Mouse (Mus musculus): ENCODE measurements around the gene Zfp629. TPM values are rescaled to one million over a fixed set of nuclear protein-coding genes. Genes with fewer than 3 reads are reported as not detected.
"Not testable (repeated sequence)": the region's sequence is repeated elsewhere in the genome, so short reads cannot be mapped to it uniquely, and the experiment has no call there.

Zfp629 gene
- polyA plus RNA-seq, 1 experiment: 5.2 TPM

- H3K36me3 ChIP-seq (ENCODE audit: control insufficient read depth, insufficient read depth): no peaks in the 10 kb centered on the region
- H3K79me3 ChIP-seq (ENCODE audit: low read depth): no peaks in the 10 kb centered on the region
- no peak overlapping the region for H3K4me3 ChIP-seq (ENCODE audit: insufficient read depth, poor library complexity, severe bottlenecking)
- no peaks in the 10 kb centered on the region for H3K79me2 ChIP-seq (ENCODE audit: control insufficient read depth, insufficient read depth)
- no peak overlapping the region for H3ac ChIP-seq (ENCODE audit: control insufficient read depth, insufficient read length, low read depth)
- peaks cover 12% of the 10 kb centered on the region for H3K27me3 ChIP-seq (ENCODE audit: control insufficient read depth, insufficient read depth, insufficient read length)
- no peak for TF ChIP-seq MAX (IDR thresholded peaks at IDR 0.05)
- no peak for TF ChIP-seq FOSL1 (IDR thresholded peaks at IDR 0.05; ENCODE audit: insufficient read depth, low read length, poor library complexity, severe bottlenecking)
- no peak for TF ChIP-seq MYOD1 (IDR thresholded peaks at IDR 0.05; ENCODE audit: control insufficient read depth, insufficient read length, low read depth)
- no peak for TF ChIP-seq CEBPB (IDR thresholded peaks at IDR 0.05; ENCODE audit: low read depth)
- TF ChIP-seq CTCF (IDR thresholded peaks at IDR 0.05; ENCODE audit: control insufficient read depth, insufficient read depth, insufficient read length): no peak
- TF ChIP-seq MYOG (IDR thresholded peaks at IDR 0.05; ENCODE audit: control insufficient read depth, extremely low read depth, insufficient read length): no peak
- TF ChIP-seq USF1 (IDR thresholded peaks at IDR 0.05; ENCODE audit: low read depth): no peak
Measured at GRCm38 (mm10) chr7:127654318-127654717, 38.7 kb upstream of the Zfp629 start.

GRCm38 (mm10) chr7:127652050-127652449, 36.5 kb upstream of the Zfp629 start:
- TF ChIP-seq CTCF (IDR thresholded peaks at IDR 0.05; ENCODE audit: control insufficient read depth, insufficient read depth, insufficient read length): no peak
- TF ChIP-seq MYOG (IDR thresholded peaks at IDR 0.05; ENCODE audit: control insufficient read depth, extremely low read depth, insufficient read length): no peak
- no peak for TF ChIP-seq MYOD1 (IDR thresholded peaks at IDR 0.05; ENCODE audit: control insufficient read depth, insufficient read length, low read depth)
- TF ChIP-seq USF1 (IDR thresholded peaks at IDR 0.05; ENCODE audit: low read depth): no peak
- no peak for TF ChIP-seq FOSL1 (IDR thresholded peaks at IDR 0.05; ENCODE audit: insufficient read depth, low read length, poor library complexity, severe bottlenecking)
- TF ChIP-seq MAX (IDR thresholded peaks at IDR 0.05): no peak
- no peak for TF ChIP-seq CEBPB (IDR thresholded peaks at IDR 0.05; ENCODE audit: low read depth)
- Histone ChIP-seq H3K79me3 (ENCODE audit: low read depth) (no peaks in the 10 kb centered on the region), H3ac (ENCODE audit: control insufficient read depth, insufficient read length, low read depth) (no peak overlapping the region), H3K27me3 (ENCODE audit: control insufficient read depth, insufficient read depth, insufficient read length) (peaks cover 12% of the 10 kb centered on the region), H3K79me2 (ENCODE audit: control insufficient read depth, insufficient read depth) (no peaks in the 10 kb centered on the region), H3K36me3 (ENCODE audit: control insufficient read depth, insufficient read depth) (no peaks in the 10 kb centered on the region), H3K4me3 (ENCODE audit: insufficient read depth, poor library complexity, severe bottlenecking) (no peak overlapping the region)

DNA sequence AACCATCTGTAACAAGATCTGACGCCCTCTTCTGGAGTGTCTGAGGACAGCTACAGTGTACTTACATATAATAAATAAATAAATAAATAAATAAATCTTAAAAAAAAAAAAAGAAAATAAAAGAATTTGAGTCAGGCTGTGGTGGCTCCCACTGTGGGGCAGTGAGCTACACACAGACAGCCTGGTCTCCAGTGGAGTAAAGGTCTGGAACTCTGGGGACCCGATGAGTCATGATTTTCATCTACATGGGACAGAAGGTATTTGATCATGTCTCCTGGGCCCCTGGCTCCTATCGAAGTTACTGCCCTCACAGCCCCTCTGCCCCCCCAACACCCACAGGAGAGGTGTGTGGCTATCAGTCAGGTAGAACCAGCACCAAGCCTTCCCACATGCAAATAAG, 36.0 kb upstream of the Zfp629 start:
- no peak overlapping the region for H3ac ChIP-seq (ENCODE audit: control insufficient read depth, insufficient read length, low read depth)
- no peak overlapping the region for H3K4me3 ChIP-seq (ENCODE audit: insufficient read depth, poor library complexity, severe bottlenecking)
- no peaks in the 10 kb centered on the region for H3K79me2 ChIP-seq (ENCODE audit: control insufficient read depth, insufficient read depth)
- TF ChIP-seq CEBPB (IDR thresholded peaks at IDR 0.05; ENCODE audit: low read depth) (no peak), CTCF (IDR thresholded peaks at IDR 0.05; ENCODE audit: control insufficient read depth, insufficient read depth, insufficient read length) (no peak), MAX (IDR thresholded peaks at IDR 0.05) (no peak), MYOG (IDR thresholded peaks at IDR 0.05; ENCODE audit: control insufficient read depth, extremely low read depth, insufficient read length) (no peak), MYOD1 (IDR thresholded peaks at IDR 0.05; ENCODE audit: control insufficient read depth, insufficient read length, low read depth) (no peak), FOSL1 (IDR thresholded peaks at IDR 0.05; ENCODE audit: insufficient read depth, low read length, poor library complexity, severe bottlenecking) (no peak), USF1 (IDR thresholded peaks at IDR 0.05; ENCODE audit: low read depth) (no peak)
- H3K36me3 ChIP-seq (ENCODE audit: control insufficient read depth, insufficient read depth): no peaks in the 10 kb centered on the region
- peaks cover 12% of the 10 kb centered on the region for H3K27me3 ChIP-seq (ENCODE audit: control insufficient read depth, insufficient read depth, insufficient read length)
- no peaks in the 10 kb centered on the region for H3K79me3 ChIP-seq (ENCODE audit: low read depth)

DNA sequence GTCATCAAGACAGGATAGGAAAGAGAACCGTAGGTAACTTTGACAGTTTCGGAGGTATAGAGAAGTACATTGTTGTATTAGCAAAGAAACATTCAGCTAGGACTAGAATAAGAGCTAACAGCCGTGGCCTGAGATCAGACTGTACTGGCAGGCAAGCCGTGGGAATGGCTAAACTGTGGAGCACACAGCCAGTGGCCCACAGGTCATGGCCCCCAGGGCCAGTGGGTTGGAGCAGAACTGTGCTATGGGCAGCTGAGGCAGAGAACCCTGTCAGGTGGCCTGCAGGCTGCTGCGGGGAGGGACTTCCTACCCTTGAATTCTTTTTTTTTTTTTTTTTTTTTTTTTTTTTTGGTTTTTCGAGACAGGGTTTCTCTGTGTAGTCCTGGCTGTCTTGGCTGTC, 33.6 kb upstream of the Zfp629 start:
- Histone ChIP-seq H3K4me3 (ENCODE audit: insufficient read depth, poor library complexity, severe bottlenecking) (no peak overlapping the region), H3ac (ENCODE audit: control insufficient read depth, insufficient read length, low read depth) (no peak overlapping the region), H3K27me3 (ENCODE audit: control insufficient read depth, insufficient read depth, insufficient read length) (peaks cover 25% of the 10 kb centered on the region), H3K36me3 (ENCODE audit: control insufficient read depth, insufficient read depth) (no peaks in the 10 kb centered on the region), H3K79me2 (ENCODE audit: control insufficient read depth, insufficient read depth) (no peaks in the 10 kb centered on the region), H3K79me3 (ENCODE audit: low read depth) (no peaks in the 10 kb centered on the region)
- TF ChIP-seq MYOD1 (IDR thresholded peaks at IDR 0.05; ENCODE audit: control insufficient read depth, insufficient read length, low read depth) (no peak), MAX (IDR thresholded peaks at IDR 0.05) (no peak), CEBPB (IDR thresholded peaks at IDR 0.05; ENCODE audit: low read depth) (no peak), FOSL1 (IDR thresholded peaks at IDR 0.05; ENCODE audit: insufficient read depth, low read length, poor library complexity, severe bottlenecking) (no peak), MYOG (IDR thresholded peaks at IDR 0.05; ENCODE audit: control insufficient read depth, extremely low read depth, insufficient read length) (no peak), CTCF (IDR thresholded peaks at IDR 0.05; ENCODE audit: control insufficient read depth, insufficient read depth, insufficient read length) (no peak), USF1 (IDR thresholded peaks at IDR 0.05; ENCODE audit: low read depth) (no peak)

DNA sequence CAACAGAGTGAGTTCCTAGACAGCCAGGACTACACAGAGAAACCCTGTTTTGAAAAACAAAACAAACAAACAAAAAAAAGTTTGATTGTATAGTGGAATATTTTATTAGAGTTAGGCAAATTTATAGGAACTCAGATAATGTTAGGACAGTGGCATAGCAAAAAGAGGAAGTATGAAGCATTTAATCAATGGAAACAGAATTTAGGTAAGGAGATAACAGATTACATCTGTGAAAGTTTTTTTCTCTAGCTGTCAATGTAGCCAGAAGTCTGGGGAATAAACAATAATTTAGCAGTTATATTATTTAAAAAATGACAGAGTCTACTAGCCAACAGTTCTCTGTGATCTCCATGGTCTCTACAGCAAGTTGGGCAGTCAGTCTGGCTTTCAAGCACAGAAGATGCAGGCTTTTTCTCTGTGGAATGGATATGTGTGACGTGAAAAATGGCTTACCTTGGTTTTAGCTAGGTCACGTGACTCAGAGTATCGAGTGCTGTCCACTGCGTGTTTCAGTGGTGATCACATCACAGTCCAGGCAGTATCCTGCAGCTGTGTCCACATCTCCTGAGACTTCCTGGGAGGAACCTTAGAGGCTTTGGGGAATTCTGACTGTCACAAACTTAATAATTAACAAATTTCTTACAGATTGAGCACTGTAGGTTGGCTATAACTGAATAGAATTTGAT, 33.1 kb upstream of the Zfp629 start:
- Histone ChIP-seq H3K79me2 (ENCODE audit: control insufficient read depth, insufficient read depth) (no peaks in the 10 kb centered on the region), H3K79me3 (ENCODE audit: low read depth) (no peaks in the 10 kb centered on the region), H3K4me3 (ENCODE audit: insufficient read depth, poor library complexity, severe bottlenecking) (no peak overlapping the region), H3ac (ENCODE audit: control insufficient read depth, insufficient read length, low read depth) (no peak overlapping the region), H3K36me3 (ENCODE audit: control insufficient read depth, insufficient read depth) (no peaks in the 10 kb centered on the region), H3K27me3 (ENCODE audit: control insufficient read depth, insufficient read depth, insufficient read length) (peaks cover 25% of the 10 kb centered on the region)
- peak; percentile 69 for TF ChIP-seq USF1 (IDR thresholded peaks at IDR 0.05; ENCODE audit: low read depth)
- TF ChIP-seq MYOD1 (IDR thresholded peaks at IDR 0.05; ENCODE audit: control insufficient read depth, insufficient read length, low read depth): no peak

GRCm38 (mm10) chr7:127647576-127647975, 32.0 kb upstream of the Zfp629 start:
- H3K27me3 ChIP-seq (ENCODE audit: control insufficient read depth, insufficient read depth, insufficient read length): peaks cover 27% of the 10 kb centered on the region
- H3K79me3 ChIP-seq (ENCODE audit: low read depth); H3K79me2 ChIP-seq (ENCODE audit: control insufficient read depth, insufficient read depth); H3ac ChIP-seq (ENCODE audit: control insufficient read depth, insufficient read length, low read depth); H3K36me3 ChIP-seq (ENCODE audit: control insufficient read depth, insufficient read depth); H3K4me3 ChIP-seq (ENCODE audit: insufficient read depth, poor library complexity, severe bottlenecking): not testable (repeated sequence)

Measured in C2C12 (cell line).